Mouse (Mus musculus) lung, embryonic 14.5 days (tissue): Measurements from ENCODE around the gene Arap2. TPM values are rescaled to one million over a fixed set of nuclear protein-coding genes. Genes with fewer than 3 reads are reported as not detected.

ENCODE experiments used
- ATAC-seq: fragments of 200-750 bp; cut with Nextera tagmentation; 2 replicates; pipeline ENCODE4 v1.8.0; 2017; ENCODE audit warnings: mild to moderate bottlenecking, moderate TSS enrichment, moderate library complexity; ENCODE audit not compliant: insufficient read depth
- DNase-seq: peaks from one replicate; pipeline ENCODE4 v3.0.0-alpha.2; 2015
- H3K27ac ChIP-seq: fragments of 300-500 bp; sonication (generic); 2 replicates; pipeline ENCODE4 v1.5.1; 2014; ENCODE audit warnings: low read depth, mild to moderate bottlenecking, moderate library complexity
- H3K27me3 ChIP-seq: fragments of 300-500 bp; sonication (generic); 2 replicates; pipeline ENCODE4 v1.6.1; 2014; ENCODE audit warnings: low read length, control low read depth; ENCODE audit not compliant: insufficient read depth
- H3K36me3 ChIP-seq: fragments of 300-500 bp; sonication (generic); 2 replicates; pipeline ENCODE4 v1.6.1; 2014; ENCODE audit warnings: control low read depth; ENCODE audit not compliant: insufficient read depth
- H3K4me1 ChIP-seq: fragments of 300-500 bp; sonication (generic); 2 replicates; pipeline ENCODE4 v1.6.1; 2014; ENCODE audit warnings: antibody characterized with exemption, control low read depth; ENCODE audit not compliant: insufficient read depth
- H3K4me2 ChIP-seq: fragments of 300-500 bp; sonication (generic); 2 replicates; pipeline ENCODE4 v1.6.1; 2014; ENCODE audit warnings: mild to moderate bottlenecking
- H3K4me3 ChIP-seq: fragments of 300-500 bp; sonication (generic); 2 replicates; pipeline ENCODE4 v1.5.1; 2014; ENCODE audit warnings: low read depth, low read length
- H3K9ac ChIP-seq: fragments of 300-500 bp; sonication (generic); 2 replicates; pipeline ENCODE4 v1.6.1; 2014
- H3K9me3 ChIP-seq: fragments of 300-500 bp; sonication (generic); 2 replicates; pipeline ENCODE4 v1.6.1; 2016; ENCODE audit warnings: low read depth, low read length, control low read depth
- CTCF ChIP-seq: IDR thresholded peaks from 2 replicates; pipeline ENCODE4 v1.5.1; 2016; ENCODE audit warnings: antibody characterized with exemption, low read depth
- WGBS: fragments of 180-500 bp; shearing (Covaris S2); extraction: QIAGEN DNeasy Blood & Tissue Kit; methylation state at CpG from one replicate; pipeline ENCODE4 v1.1.7; 2014; 5-methylcytosine and 5-hydroxymethylcytosine counted together
- polyA plus RNA-seq: library from polyadenylated mRNA; unstranded; fragments of >200 nt; fragmentation: Nextera tagmentation; extraction: Ambion mirVana; gene quantifications from 2 replicates; pipeline ENCODE4 v1.2.1, GENCODE M21; 2014

Gene Arap2
- polyA plus RNA-seq, 1 experiment from 2014 or later, result 7.0 TPM

DNA sequence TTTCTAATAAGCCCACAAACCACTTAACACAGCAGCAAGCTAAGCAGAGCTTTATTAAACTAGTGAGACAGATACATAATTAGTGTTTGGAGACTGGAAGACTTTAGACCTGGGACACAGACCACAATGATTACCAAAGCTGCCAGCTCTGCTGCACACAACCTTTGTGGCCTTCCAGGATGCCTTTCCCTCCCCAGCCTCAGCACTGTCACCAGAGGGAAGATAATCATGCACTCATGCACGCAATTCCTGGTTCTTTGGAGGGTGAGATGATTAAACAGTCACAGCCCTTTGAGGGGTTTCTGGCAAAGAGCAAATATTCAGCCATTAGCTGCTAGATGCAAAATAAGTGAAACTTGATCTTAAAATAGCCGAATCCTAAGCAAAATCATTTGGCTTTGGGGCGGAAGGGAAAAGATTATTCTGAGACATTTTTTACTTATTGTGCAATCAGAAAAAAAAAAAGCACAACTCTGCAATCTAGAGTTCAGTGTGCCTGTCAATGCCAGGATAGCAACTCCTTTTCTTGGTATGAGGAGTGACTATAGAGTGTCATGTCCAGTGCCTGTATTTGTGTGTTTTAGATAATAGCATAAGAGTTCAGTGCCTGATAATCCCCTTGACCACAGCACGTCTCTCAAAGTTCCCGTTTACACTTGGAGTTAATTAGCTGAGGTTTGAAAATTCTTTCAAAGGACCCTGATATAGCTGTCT is 5.0 kb downstream of the Arap2 start:
- H3K27ac ChIP-seq, result peak overlapping the region; percentile 38; the same call in 1 of the 2 replicates
- WGBS, result 25% methylated on average over 5 of the region's 5 CpGs

DNA sequence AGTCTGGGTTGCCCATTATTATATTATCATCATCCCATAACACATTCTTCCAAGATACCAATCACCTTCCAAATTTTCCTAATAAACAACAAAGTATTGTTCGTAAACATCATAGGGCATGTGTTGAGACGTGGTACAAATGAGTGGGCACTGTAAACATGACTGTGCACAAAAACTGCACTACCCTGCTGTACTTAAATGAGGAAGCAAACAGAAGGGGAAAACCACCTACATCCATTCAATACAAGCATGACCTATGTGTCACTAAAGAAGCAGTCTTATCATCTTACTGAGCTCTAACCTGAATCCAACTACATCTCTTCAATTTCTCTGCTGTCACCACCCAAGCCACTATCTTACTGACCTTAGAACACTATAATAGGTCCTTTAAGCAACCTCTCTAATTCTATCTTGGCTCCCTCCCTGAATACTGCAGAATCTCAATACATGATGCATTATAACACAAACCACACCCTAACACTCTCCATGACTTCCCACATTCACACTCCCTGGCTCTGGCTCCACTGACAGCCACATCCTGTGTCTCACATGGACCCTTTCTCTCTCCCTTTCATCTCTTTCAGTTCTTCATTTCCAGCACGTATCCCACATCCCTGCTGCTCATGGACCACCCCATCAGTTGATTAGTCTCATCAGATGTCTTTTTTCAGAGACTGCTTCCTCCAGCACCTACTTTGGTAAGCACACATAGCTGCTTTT is 10.0 kb downstream of the Arap2 start:
- DNase-seq (no peak), ATAC-seq (no peak)

More for the DNA sequence above, 5.0 kb downstream of the Arap2 start:
- Histone ChIP-seq H3K4me2 (no peak overlapping the region), H3K36me3 (no peaks in the 10 kb centered on the region), H3K9ac (no peak overlapping the region), H3K9me3 (no peaks in the 10 kb centered on the region), H3K4me1 (peaks cover 10% of the 10 kb centered on the region; the same call in 1 of the 2 replicates), H3K27me3 (no peaks in the 10 kb centered on the region), H3K4me3 (no peak overlapping the region)
- no peak for TF ChIP-seq CTCF
- peak; percentile 52; the same call in 1 of the 2 replicates for ATAC-seq
- peak; percentile 73 for DNase-seq

DNA sequence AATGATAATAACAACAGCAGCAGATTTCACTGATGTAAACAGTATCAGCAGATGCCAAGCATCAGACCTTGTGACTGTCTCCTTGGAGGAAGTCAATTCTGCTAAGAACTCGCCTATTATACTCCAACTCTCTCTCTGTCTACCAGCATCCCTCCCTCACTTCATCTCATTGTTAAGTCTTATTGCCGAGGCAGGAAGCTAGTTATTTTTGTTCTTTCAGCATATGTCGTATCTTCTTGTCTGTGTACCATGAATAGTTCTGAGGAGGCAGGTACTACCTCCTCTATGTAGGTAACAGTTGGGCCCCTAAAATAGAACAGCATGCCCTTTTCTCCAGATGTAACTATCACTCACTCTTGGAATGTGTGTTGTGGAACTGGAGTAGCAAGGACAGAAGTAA is 13.0 kb downstream of the Arap2 start:
- 0 out of 2 replicates have a peak, but pooled peaks cover 3% of the 10 kb centered on the region for H3K4me1 ChIP-seq
- no peak overlapping the region for H3K9ac ChIP-seq
- TF ChIP-seq CTCF, result no peak
- DNase-seq (no peak), ATAC-seq (no peak)
- no peak overlapping the region for H3K4me3 ChIP-seq
- no peaks in the 10 kb centered on the region for H3K9me3 ChIP-seq
- H3K36me3 ChIP-seq, result no peaks in the 10 kb centered on the region
- no peaks in the 10 kb centered on the region for H3K27me3 ChIP-seq
- no peak overlapping the region for H3K4me2 ChIP-seq
- no peak overlapping the region for H3K27ac ChIP-seq
- 75% methylated on average over 3 of the region's 3 CpGs for WGBS

More for the DNA sequence above, 10.0 kb downstream of the Arap2 start:
- no peak overlapping the region for H3K27ac ChIP-seq
- no peak for TF ChIP-seq CTCF
- 0 out of 2 replicates have a peak, but pooled peaks cover 3% of the 10 kb centered on the region for H3K4me1 ChIP-seq
- no peaks in the 10 kb centered on the region for H3K27me3 ChIP-seq
- no peak overlapping the region for H3K9ac ChIP-seq
- WGBS, result 65% methylated on average over 3 of the region's 3 CpGs
- H3K4me3 ChIP-seq, result no peak overlapping the region
- H3K36me3 ChIP-seq, result no peaks in the 10 kb centered on the region
- no peaks in the 10 kb centered on the region for H3K9me3 ChIP-seq
- no peak overlapping the region for H3K4me2 ChIP-seq

DNA sequence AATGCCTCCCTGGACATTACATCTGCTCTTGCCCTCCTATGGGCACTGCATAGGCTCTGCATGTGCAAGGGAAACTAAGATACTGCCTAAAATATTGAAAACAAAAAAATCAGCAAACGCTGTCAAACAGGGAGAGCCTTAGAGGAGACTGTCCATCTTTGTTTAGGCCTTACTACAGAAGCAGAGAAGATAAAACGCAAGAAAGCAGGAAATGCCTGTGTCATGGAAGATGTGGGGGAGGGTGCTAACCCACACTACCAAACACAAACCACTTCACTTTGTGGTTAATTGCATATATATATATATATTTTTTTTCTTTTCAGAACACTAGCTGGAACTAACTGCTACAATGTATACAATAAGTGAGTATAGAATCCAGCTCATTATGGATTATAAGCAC is 14.3 kb downstream of the Arap2 start:
- Histone ChIP-seq H3K4me3 (no peak overlapping the region), H3K9me3 (no peaks in the 10 kb centered on the region), H3K36me3 (no peaks in the 10 kb centered on the region), H3K27ac (no peak overlapping the region), H3K4me1 (0 out of 2 replicates have a peak, but pooled peaks cover 3% of the 10 kb centered on the region), H3K9ac (no peak overlapping the region), H3K4me2 (no peak overlapping the region), H3K27me3 (no peaks in the 10 kb centered on the region)
- no peak for TF ChIP-seq CTCF
- WGBS, result 38% methylated on average over 2 of the region's 2 CpGs
- no peak for ATAC-seq
- DNase-seq, result no peak

DNA sequence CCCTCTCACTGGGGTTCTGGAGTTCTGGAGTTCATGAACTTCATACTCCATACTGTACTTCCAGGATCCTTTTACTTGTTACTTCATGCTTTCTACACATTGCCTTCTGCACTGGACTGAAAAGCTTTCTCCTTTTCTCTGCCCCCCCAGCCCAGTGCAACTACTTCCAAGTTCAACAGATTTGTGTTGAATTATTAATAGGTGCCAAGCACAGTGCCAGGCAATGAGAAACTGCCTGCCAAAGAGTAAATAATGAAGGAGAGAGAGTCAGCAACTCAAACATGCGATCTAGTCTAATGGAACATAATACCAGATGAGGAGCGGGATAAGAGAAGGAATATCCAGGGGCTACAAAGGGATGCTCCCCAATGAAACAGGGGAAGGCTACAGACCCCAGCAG is 17.8 kb downstream of the Arap2 start:
- DNase-seq, result no peak
- WGBS, result 91% methylated on average over 2 of the region's 2 CpGs
- no peak for TF ChIP-seq CTCF
- Histone ChIP-seq H3K9me3 (no peaks in the 10 kb centered on the region), H3K27me3 (no peaks in the 10 kb centered on the region), H3K9ac (no peak overlapping the region), H3K36me3 (no peaks in the 10 kb centered on the region), H3K4me3 (no peak overlapping the region), H3K27ac (no peak overlapping the region), H3K4me2 (no peak overlapping the region), H3K4me1 (0 out of 2 replicates have a peak, but pooled peaks cover 3% of the 10 kb centered on the region)
- no peak for ATAC-seq

DNA sequence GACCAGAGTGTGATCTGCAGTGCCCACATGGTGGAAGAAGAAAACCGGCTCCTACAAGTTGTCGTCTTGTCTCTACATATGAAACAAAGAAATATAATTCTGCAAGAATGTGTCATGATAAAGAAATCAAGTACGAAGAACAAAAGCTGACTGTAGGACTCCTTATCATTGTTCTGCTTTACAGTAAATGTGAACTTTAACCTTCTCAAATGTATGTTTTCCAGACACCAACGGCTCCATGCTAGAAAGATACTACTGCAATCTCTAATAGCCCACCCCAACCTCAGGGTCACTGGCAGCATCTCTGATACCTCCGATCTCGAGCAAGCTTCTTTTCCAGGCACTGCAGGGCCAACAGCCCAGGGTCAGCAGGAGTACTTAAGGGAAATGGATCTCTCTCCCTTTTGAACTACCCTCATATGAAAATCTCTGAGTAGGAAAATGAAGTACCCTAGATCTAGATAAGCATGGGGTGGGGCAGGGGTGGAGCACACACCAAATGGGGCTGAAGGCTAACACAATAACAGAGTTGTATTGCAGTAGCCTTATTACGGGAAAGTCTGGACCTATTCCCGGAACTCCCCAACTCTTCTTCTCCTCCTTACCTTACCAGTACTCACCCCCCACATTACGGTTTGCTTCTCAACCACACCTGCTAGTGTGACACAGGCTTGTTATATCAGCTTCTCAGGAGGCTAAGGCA is 22.6 kb downstream of the Arap2 start:
- Histone ChIP-seq H3K4me2 (no peak overlapping the region), H3K9me3 (no peaks in the 10 kb centered on the region), H3K36me3 (no peaks in the 10 kb centered on the region), H3K4me3 (no peak overlapping the region), H3K4me1 (no peaks in the 10 kb centered on the region), H3K27me3 (no peaks in the 10 kb centered on the region), H3K9ac (no peak overlapping the region), H3K27ac (no peak overlapping the region)
- DNase-seq, result no peak
- no peak for ATAC-seq
- WGBS, result 61% methylated on average over 9 of the region's 9 CpGs
- no peak for TF ChIP-seq CTCF
